Mouse (Mus musculus) ES-E14 (cell line): Measurements from ENCODE around the gene Gca. TPM values are rescaled to one million over a fixed set of nuclear protein-coding genes. Genes with fewer than 3 reads are reported as not detected.

Experiments
- DNase-seq: peaks from one replicate; pipeline ENCODE4 v3.0.0-alpha.2; 2013; ENCODE audit warnings: low read depth, low spot score
- H3K27ac ChIP-seq: 2 replicates; pipeline ENCODE4 v1.5.1; 2012; ENCODE audit warnings: low read depth, mild to moderate bottlenecking, low read length, moderate library complexity, mixed read lengths; ENCODE audit not compliant: poor library complexity, insufficient read depth, severe bottlenecking
- H3K36me3 ChIP-seq: 2 replicates; pipeline ENCODE4 v1.6.1; 2012; ENCODE audit warnings: mild to moderate bottlenecking, low read length, moderate library complexity, mixed read lengths; ENCODE audit not compliant: control insufficient read depth, poor library complexity, insufficient read depth, severe bottlenecking
- H3K4me1 ChIP-seq, 2 experiments: fragments of 150-350 bp in 1 of 2; sonication (generic) in 1 of 2; 2 replicates each; pipeline ENCODE4 v1.6.1; 2012; ENCODE audit warnings: low read length in 2 of 2, mild to moderate bottlenecking in 1 of 2, mixed read lengths in 1 of 2; ENCODE audit not compliant: control insufficient read depth in 2 of 2, insufficient read depth in 2 of 2, poor library complexity in 1 of 2
- H3K4me3 ChIP-seq, 2 experiments: fragments of 150-350 bp in 1 of 2; sonication (generic) in 1 of 2; 2 replicates each; pipeline ENCODE4 v1.5.1; 2012; ENCODE audit warnings: low read length in 2 of 2, low read depth in 1 of 2, mild to moderate bottlenecking in 1 of 2, mixed read lengths in 1 of 2; ENCODE audit not compliant: insufficient read depth in 1 of 2, poor library complexity in 1 of 2, severe bottlenecking in 1 of 2
- H3K9ac ChIP-seq: 2 replicates; pipeline ENCODE4 v1.6.1; 2012; ENCODE audit warnings: low read depth, mild to moderate bottlenecking, low read length, mixed read lengths; ENCODE audit not compliant: poor library complexity, insufficient read depth, severe bottlenecking
- H3K9me3 ChIP-seq: fragments of 150-350 bp; sonication (generic); 2 replicates; pipeline ENCODE4 v1.6.1; 2012; ENCODE audit warnings: low read depth, mild to moderate bottlenecking, low read length; ENCODE audit not compliant: control insufficient read depth, insufficient read depth
- CHD2 ChIP-seq: IDR thresholded peaks from 2 replicates; pipeline ENCODE4 v1.6.1; 2014; ENCODE audit warnings: mild to moderate bottlenecking, low read depth, low read length, inconsistent platforms
- HCFC1 ChIP-seq: IDR thresholded peaks from 2 replicates; pipeline ENCODE4 v1.6.1; 2012; ENCODE audit warnings: low read length, inconsistent platforms, borderline replicate concordance; ENCODE audit not compliant: insufficient read depth
- MAFK ChIP-seq: IDR thresholded peaks from 2 replicates; pipeline ENCODE4 v1.6.1; 2014; ENCODE audit warnings: mild to moderate bottlenecking, low read depth, low read length, inconsistent platforms; ENCODE audit not compliant: insufficient read depth
- ZC3H11A ChIP-seq: IDR thresholded peaks from 2 replicates; pipeline ENCODE4 v1.6.1; 2012; ENCODE audit warnings: low read depth, mild to moderate bottlenecking, inconsistent platforms, low read length, borderline replicate concordance
- ZNF384 ChIP-seq: IDR thresholded peaks from 2 replicates; pipeline ENCODE4 v1.6.1; 2012; ENCODE audit warnings: low read depth, low read length, inconsistent platforms
- in situ Hi-C, 2 experiments: fragments of 600-800 bp; cut with MboI; formaldehyde crosslinking; loops; one replicate each; pipeline ENCODE4 v1.15.1; 2025; ENCODE audit warnings: low sequenced_read_pairs in 2 of 2, inconsistent platforms in 1 of 2; ENCODE audit not compliant: unreplicated experiment in 2 of 2
- total RNA-seq: library from RNA; depleted of rRNA; stranded (reverse); fragments of 300-350 nt; gene quantifications from 2 replicates; pipeline ENCODE4 v1.2.3, GENCODE M21; 2012; rRNA removed

Gca gene
- total RNA-seq, 1 experiment = 11.5 TPM

DNA sequence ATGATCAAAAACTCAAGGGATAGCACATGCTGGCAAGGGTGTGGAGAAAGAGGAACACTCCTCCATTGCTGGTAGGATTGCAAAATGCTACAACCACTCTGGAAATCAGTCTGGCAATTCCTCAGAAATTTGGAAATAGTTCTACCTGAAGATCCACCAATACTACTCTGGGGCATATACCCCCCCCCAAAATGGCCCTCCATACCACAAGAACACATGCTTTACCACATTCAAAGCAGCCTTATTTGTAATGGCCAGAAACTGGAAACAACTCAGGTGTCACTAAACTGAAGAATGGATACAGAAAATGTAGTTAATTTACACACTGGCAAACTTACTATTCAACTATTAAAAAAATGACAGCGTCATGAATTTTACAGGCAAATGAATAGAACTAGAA, 66.6 kb downstream of the Gca start:
- DNase-seq = no peak
- H3K36me3 ChIP-seq = no peaks in the 10 kb centered on the region
- no peak overlapping the region for H3K27ac ChIP-seq
- H3K9ac ChIP-seq = no peak overlapping the region
- no peaks in the 10 kb centered on the region for H3K4me1 ChIP-seq
- TF ChIP-seq HCFC1 (no peak), CHD2 (no peak), ZNF384 (no peak), ZC3H11A (no peak), MAFK (no peak)
- in situ Hi-C loops = no loop called here
- H3K9me3 ChIP-seq = no peaks in the 10 kb centered on the region
- no peak overlapping the region for H3K4me3 ChIP-seq

DNA sequence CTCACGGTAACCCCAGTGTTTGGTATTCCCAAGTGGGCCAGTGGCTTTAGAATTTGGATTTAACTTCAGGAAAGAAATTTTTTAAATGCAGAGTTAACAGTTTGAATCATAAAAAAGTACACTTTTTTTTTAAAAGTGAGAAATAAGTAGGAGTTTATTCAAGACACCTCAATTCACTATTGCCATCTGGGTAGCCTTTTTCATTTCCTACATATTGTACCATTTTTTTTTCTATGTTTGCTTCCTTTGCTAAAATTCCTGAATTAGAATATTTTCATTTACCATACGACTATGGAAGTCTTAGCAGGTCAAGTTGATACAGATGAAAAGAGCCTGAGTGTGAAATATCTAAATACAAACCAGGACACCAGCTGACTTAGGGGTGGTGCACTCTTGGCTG, 79.0 kb downstream of the Gca start:
- no peak overlapping the region for H3K9ac ChIP-seq
- no peaks in the 10 kb centered on the region for H3K9me3 ChIP-seq
- no peak for DNase-seq
- no peak for TF ChIP-seq ZNF384
- no peak for TF ChIP-seq CHD2
- no peak for TF ChIP-seq ZC3H11A
- TF ChIP-seq MAFK = no peak
- TF ChIP-seq HCFC1 = no peak
- no peaks in the 10 kb centered on the region for H3K36me3 ChIP-seq
- H3K4me3 ChIP-seq = no peak overlapping the region
- no peak overlapping the region for H3K27ac ChIP-seq
- in situ Hi-C loops = no loop called here
- H3K4me1 ChIP-seq = no peaks in the 10 kb centered on the region

Other genes starting within 250 kb of the Gca start
- gene Gcg, start 180.6 kb upstream of the Gca start, total RNA-seq = not detected in 2 replicates
- not detected in 2 replicates for gene Fap, start 90.2 kb upstream of the Gca start, total RNA-seq
- gene Ifih1, start 18.0 kb upstream of the Gca start, total RNA-seq = 0.11 and 0.13 TPM in 2 replicates